Comparison of ENCODE assay signal across 1 mouse cellular context in the genomic region with DNA sequence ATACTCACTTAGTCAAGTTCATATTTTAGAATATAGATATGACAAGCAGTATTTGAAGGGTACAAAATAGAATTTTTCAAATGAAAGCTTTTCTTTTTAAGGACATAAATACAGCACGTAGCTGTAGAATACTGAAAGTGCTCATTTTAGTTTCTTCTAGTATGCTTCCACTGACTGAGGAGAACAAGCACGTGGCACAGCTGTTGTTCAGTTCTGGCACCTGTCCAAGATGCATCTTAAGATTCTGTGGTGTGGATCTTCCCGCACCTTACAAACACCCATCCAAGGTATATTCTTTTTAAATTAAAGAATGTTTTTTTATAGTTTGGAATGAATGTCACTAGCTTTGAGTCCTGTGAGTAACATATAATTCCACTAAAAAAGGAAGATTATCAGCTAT.
A peak's percentile ranks its signal among the peaks of the same experiment; 100 is the strongest.
TF ChIP-seq lines count a peak whose summit lies in the region.

No protein-coding gene starts in this region.

TF ChIP-seq in MEL, 35 proteins besides CTCF, POLR2A, EP300 and RAD21 (continued from another document):
- TF ChIP-seq SIN3A (IDR thresholded peaks at IDR 0.05; ENCODE audit: low read length) (peak; percentile 91), HCFC1 (IDR thresholded peaks at IDR 0.05; ENCODE audit: low read depth, low read length) (no peak), POLR2AphosphoS2 (IDR thresholded peaks at IDR 0.05; ENCODE audit: low read length) (no peak), MAZ (IDR thresholded peaks at IDR 0.05; ENCODE audit: low read depth, low read length) (peak; percentile 18; the same call in 1 of the 2 replicates), BHLHE40 (IDR thresholded peaks at IDR 0.05; ENCODE audit: borderline replicate concordance, low read depth, low read length) (peak; percentile 90), USF1 (IDR thresholded peaks at IDR 0.05; ENCODE audit: low read depth, low read length) (peak; percentile 83), MYC (IDR thresholded peaks at IDR 0.05; ENCODE audit: low read depth, low read length) (peak; percentile 99)
TF ChIP-seq in MEL: peak in this region for 8.
